In genomic region chr17:31073273-31074052, GRCm38 (mm10) we compare ENCODE assay signal across 8 mouse cellular contexts. TPM values are rescaled to one million over a fixed set of nuclear protein-coding genes. Genes with fewer than 3 reads are reported as not detected.
DNase-seq lines count a peak whose midpoint lies in the region; ATAC-seq and TF ChIP-seq lines count a peak whose summit lies in the region.

No protein-coding gene starts in this region.

- DNase-seq in ES-E14 (ENCODE audit: low read depth, low spot score), result peak; percentile 79
- peak; percentile 88 for DNase-seq in cerebellum, adult 8-10 months
- DNase-seq in forelimb bud, embryonic 11.5 days (ENCODE audit: low read depth, low spot score), result peak; percentile 87
- DNase-seq in hindbrain, embryonic 11.5 days (ENCODE audit: low spot score), result peak; percentile 87
- DNase-seq in layer of hippocampus, postnatal 10 days (ENCODE audit: low spot score in 2 of 2), result peak; percentile 78 to 81
- peak; percentile 44 for DNase-seq in ovary, postnatal 14 days (ENCODE audit: low spot score)
- peak; percentile 93 for DNase-seq in thymus, postnatal 10 days (ENCODE audit: low spot score in 2 of 2)

- H3K27ac ChIP-seq in ES-E14 (ENCODE audit: insufficient read depth, low read depth, low read length, poor library complexity, severe bottlenecking), result no peak overlapping the region
- peak overlapping the region; percentile 63 for H3K27ac ChIP-seq in hindbrain, embryonic 11.5 days (ENCODE audit: low read depth, low read length)
- H3K27ac ChIP-seq in lung, embryonic 16.5 days (ENCODE audit: low read length), result no peak overlapping the region

- H3K36me3 ChIP-seq in ES-E14 (ENCODE audit: control insufficient read depth, insufficient read depth, low read length, poor library complexity, severe bottlenecking), result no peaks in the 10 kb centered on the region
- H3K36me3 ChIP-seq in hindbrain, embryonic 11.5 days (ENCODE audit: control insufficient read depth, insufficient read depth, low read length), result no peaks in the 10 kb centered on the region
- H3K36me3 ChIP-seq in lung, embryonic 16.5 days (ENCODE audit: control insufficient read depth, insufficient read depth, low read length), result no peaks in the 10 kb centered on the region

- H3K9me3 ChIP-seq in ES-E14 (ENCODE audit: control insufficient read depth, insufficient read depth, low read depth, low read length), result no peaks in the 10 kb centered on the region
- H3K9me3 ChIP-seq in hindbrain, embryonic 11.5 days (ENCODE audit: control insufficient read depth, low read length), result no peaks in the 10 kb centered on the region
- no peaks in the 10 kb centered on the region for H3K9me3 ChIP-seq in lung, embryonic 16.5 days (ENCODE audit: control insufficient read depth, low read length)

- no peaks in the 10 kb centered on the region for H3K27me3 ChIP-seq in hindbrain, embryonic 11.5 days (ENCODE audit: control insufficient read depth, insufficient read depth, low read length)
- no peaks in the 10 kb centered on the region for H3K27me3 ChIP-seq in lung, embryonic 16.5 days (ENCODE audit: control insufficient read depth, insufficient read depth, low read depth, low read length)

- no peak overlapping the region for H3K9ac ChIP-seq in ES-E14 (ENCODE audit: insufficient read depth, low read depth, low read length, poor library complexity, severe bottlenecking)
- no peak overlapping the region for H3K9ac ChIP-seq in hindbrain, embryonic 11.5 days (ENCODE audit: low read depth, low read length)
- no peak overlapping the region for H3K9ac ChIP-seq in lung, embryonic 16.5 days (ENCODE audit: low read length)

- peak overlapping the region; percentile 27 for H3K4me2 ChIP-seq in hindbrain, embryonic 11.5 days (replicated peaks; ENCODE audit: low read depth, low read length)
- H3K4me2 ChIP-seq in lung, embryonic 16.5 days (ENCODE audit: low read depth, low read length), result peak overlapping the region; percentile 48

- H3K4me1 ChIP-seq in ES-E14 (ENCODE audit: control insufficient read depth in 2 of 2, insufficient read depth in 2 of 2, low read length in 2 of 2, poor library complexity in 1 of 2), result peaks cover 6 to 19% of the 10 kb centered on the region in 2 experiments
- peaks cover 18% of the 10 kb centered on the region for H3K4me1 ChIP-seq in hindbrain, embryonic 11.5 days (replicated peaks; ENCODE audit: control insufficient read depth, insufficient read depth, low read length)
- H3K4me1 ChIP-seq in lung, embryonic 16.5 days (replicated peaks; ENCODE audit: control insufficient read depth, insufficient read depth, low read length), result peaks cover 41% of the 10 kb centered on the region

- ATAC-seq in hindbrain, embryonic 11.5 days (ENCODE audit: low FRiP score), result peak; percentile 76
- ATAC-seq in lung, embryonic 16.5 days (ENCODE audit: low read depth), result peak; percentile 85

- no peak overlapping the region for H3K4me3 ChIP-seq in ES-E14 (ENCODE audit: insufficient read depth in 1 of 2, low read depth in 1 of 2, low read length in 2 of 2, poor library complexity in 1 of 2, severe bottlenecking in 1 of 2)
- 0 out of 2 replicates have a peak overlapping the region, but pooled peaks have one; percentile 12 for H3K4me3 ChIP-seq in hindbrain, embryonic 11.5 days (ENCODE audit: low read depth, low read length)
- H3K4me3 ChIP-seq in lung, embryonic 16.5 days (ENCODE audit: low read length), result peak overlapping the region; percentile 27

- in situ Hi-C loops in ES-E14 (cut with MboI; ENCODE audit: low sequenced_read_pairs in 2 of 2, unreplicated experiment in 2 of 2), result no loop called here

- WGBS in hindbrain, embryonic 11.5 days, result 3% methylated on average over 31 of the region's 31 CpGs
- WGBS in lung, embryonic 16.5 days, result 4% methylated on average over 31 of the region's 31 CpGs

TF ChIP-seq in ES-E14, 5 proteins besides CTCF, POLR2A, EP300 and RAD21:
- TF ChIP-seq MAFK (IDR thresholded peaks at IDR 0.05; ENCODE audit: insufficient read depth, low read depth, low read length) (no peak), HCFC1 (IDR thresholded peaks at IDR 0.05; ENCODE audit: borderline replicate concordance, insufficient read depth, low read length) (no peak), ZNF384 (IDR thresholded peaks at IDR 0.05; ENCODE audit: low read depth, low read length) (no peak), ZC3H11A (IDR thresholded peaks at IDR 0.05; ENCODE audit: borderline replicate concordance, low read depth, low read length) (no peak), CHD2 (IDR thresholded peaks at IDR 0.05; ENCODE audit: low read depth, low read length) (no peak)
TF ChIP-seq in ES-E14: peak in this region for 0.

RNA-seq across cellular contexts. Expression of gene Abcg1, which starts 16.0 kb away (rescaled TPM):
- 9.3 and 33.4 TPM in 2 replicates for total RNA-seq in ES-E14 (2012; rRNA removed)
- polyA plus RNA-seq in hindbrain, embryonic 11.5 days (2014; fragmentation: Nextera tagmentation; extraction: Ambion mirVana), result 9.7 and 10.5 TPM in 2 replicates
- 10 to 100 TPM; 28.1 to 30.5 TPM for total RNA-seq in layer of hippocampus, postnatal 10 days (2021)
- polyA plus RNA-seq in lung, embryonic 16.5 days (2015; fragmentation: Nextera tagmentation; extraction: Ambion mirVana), result 12.9 and 15.1 TPM in 2 replicates

RNA-seq across cellular contexts. Expression of gene Tff3, which starts 56.0 kb away (rescaled TPM):
- not detected in 2 replicates for total RNA-seq in ES-E14 (2012; rRNA removed)
- 0.35 and 0.79 TPM in 2 replicates for polyA plus RNA-seq in hindbrain, embryonic 11.5 days (2014; fragmentation: Nextera tagmentation; extraction: Ambion mirVana)
- total RNA-seq in layer of hippocampus, postnatal 10 days (2021), result not detected
- polyA plus RNA-seq in lung, embryonic 16.5 days (2015; fragmentation: Nextera tagmentation; extraction: Ambion mirVana), result 0.58 and 1.6 TPM in 2 replicates

Comparison
In these comparisons a context has a peak if more than half of its experiments do, and no peak if none do; other contexts are left out.
1. H3K4me3 ChIP-seq: peak in hindbrain, embryonic 11.5 days (single experiment) and lung, embryonic 16.5 days (single experiment); none in ES-E14 (0 of 2).
2. Peak in every context shown above with its lines, with median percentiles within 50 percentile points of each other: DNase-seq.